Mouse (Mus musculus): Measurements from ENCODE around the gene Rnh1. TPM values are rescaled to one million over a fixed set of nuclear protein-coding genes. Genes with fewer than 3 reads are reported as not detected.

The Rnh1 gene
- total RNA-seq, 2 experiments from 2014 or later = 65.7 to 69.9 TPM

DNA sequence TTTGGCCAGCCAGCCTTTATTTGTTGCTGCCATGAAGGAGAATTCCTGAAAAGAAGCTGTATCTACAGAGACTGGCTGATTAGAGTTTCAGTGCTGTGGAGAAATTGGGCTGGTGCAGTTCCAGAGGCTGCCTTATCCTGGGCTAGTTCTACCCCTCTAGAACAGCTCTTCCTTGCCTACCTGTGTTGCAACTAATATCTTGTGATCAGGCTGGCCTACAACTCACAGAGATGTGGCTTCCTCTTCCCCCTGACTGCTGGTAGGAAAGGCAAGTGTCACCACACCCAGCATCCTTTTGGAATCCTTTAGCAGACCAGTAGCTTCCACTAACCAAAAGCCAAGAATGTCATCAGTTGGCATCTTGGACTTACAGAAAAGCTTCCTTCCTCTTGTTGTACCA is 2.8 kb downstream of the Rnh1 start:
- intact Hi-C loops (cut with DNase I) = loop anchor here (5.0 kb wide), 1 partner anchor 213 kb away; the partner anchor contains the start of genes Gm45717 and Ifitm2
- DNase-seq (ENCODE audit: low spot score) = no peak

DNA sequence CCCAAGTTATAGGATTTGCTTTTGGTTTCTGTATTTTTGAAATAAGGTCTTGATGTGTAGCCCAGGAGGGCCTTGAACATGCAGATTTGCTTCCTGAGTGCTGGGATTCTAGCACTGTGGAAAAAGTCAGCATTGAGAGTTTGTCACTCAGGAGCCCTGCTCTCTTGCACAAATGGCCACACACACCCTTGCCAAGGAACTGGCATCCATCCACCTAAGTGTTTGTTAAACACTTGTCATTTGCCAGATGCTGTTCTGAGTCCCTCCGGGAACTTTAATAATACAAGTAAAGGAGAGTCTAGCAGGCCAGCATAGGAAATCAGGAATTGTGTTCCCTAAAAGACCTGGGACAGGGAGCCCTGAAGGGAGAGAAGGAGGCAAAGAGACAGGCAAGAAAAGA is 3.4 kb downstream of the Rnh1 start:
- DNase-seq (ENCODE audit: low spot score) = no peak
- intact Hi-C loops (cut with DNase I) = no loop called here

- intact Hi-C loops (cut with DNase I) = no loop called here
- peak; percentile 60 for DNase-seq (ENCODE audit: low spot score)
Measured at GRCm38 (mm10) chr7:141168518-141168953, 4.1 kb downstream of the Rnh1 start.

GRCm38 (mm10) chr7:141167901-141168517 is 4.6 kb downstream of the Rnh1 start:
- intact Hi-C loops (cut with DNase I) = loop anchor here (2.0 kb wide), 1 partner anchor 45 kb away; the partner anchor contains the start of gene Ptdss2
- no peak for DNase-seq (ENCODE audit: low spot score)

- intact Hi-C loops (cut with DNase I) = no loop called here
- no peak for DNase-seq (ENCODE audit: low spot score)
Measured at GRCm38 (mm10) chr7:141164850-141165249, 7.8 kb downstream of the Rnh1 start.

GRCm38 (mm10) chr7:141164397-141164796 is 8.3 kb downstream of the Rnh1 start:
- DNase-seq (ENCODE audit: low spot score) = no peak

DNA sequence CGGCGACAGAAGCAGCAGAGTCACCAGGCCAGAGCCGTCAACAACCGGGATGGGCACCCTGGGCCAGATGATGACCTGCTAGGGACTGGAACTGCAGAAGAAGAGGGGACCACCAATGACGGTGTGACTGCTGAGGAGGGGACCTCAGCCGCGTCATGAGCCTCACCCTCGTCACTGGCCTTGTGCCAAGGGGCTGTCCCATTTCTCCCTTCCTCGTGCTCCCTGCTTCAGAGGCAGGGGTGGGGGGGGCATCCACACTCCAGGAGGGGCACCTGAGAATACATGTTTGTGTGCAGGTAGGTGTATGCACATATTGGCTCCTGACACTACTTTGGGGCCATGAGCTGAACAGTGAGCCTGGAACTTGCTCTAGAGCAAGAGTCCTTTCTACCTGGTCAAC is 17.3 kb downstream of the Rnh1 start:
- intact Hi-C loops (cut with DNase I) = no loop called here
- no peak for DNase-seq (ENCODE audit: low spot score)

More at GRCm38 (mm10) chr7:141164397-141164796, 8.3 kb downstream of the Rnh1 start:
- intact Hi-C loops (cut with DNase I) = no loop called here

DNA sequence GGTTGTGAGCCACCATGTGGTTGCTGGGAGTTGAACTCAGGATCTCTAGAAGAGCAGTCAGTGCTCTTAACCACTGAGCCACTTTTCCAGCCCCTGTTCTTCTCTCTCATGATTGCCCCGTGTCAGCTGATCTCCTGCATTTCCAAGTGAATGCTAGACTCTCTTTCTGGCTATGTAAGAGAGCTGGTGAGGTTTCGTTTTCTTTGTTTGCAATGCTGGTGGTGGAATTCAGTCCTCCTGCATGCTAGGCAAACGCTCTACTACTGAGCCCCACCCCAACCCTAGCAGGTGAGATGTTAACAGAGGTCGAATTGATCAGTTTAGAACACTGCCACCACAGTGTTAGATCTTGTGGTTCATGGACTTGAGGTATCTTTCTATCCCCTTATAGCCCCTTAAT is 24.0 kb downstream of the Rnh1 start:
- no peak for DNase-seq (ENCODE audit: low spot score)
- intact Hi-C loops (cut with DNase I) = no loop called here

- intact Hi-C loops (cut with DNase I) = no loop called here
Measured at GRCm38 (mm10) chr7:141147044-141147443, 25.6 kb downstream of the Rnh1 start.

DNA sequence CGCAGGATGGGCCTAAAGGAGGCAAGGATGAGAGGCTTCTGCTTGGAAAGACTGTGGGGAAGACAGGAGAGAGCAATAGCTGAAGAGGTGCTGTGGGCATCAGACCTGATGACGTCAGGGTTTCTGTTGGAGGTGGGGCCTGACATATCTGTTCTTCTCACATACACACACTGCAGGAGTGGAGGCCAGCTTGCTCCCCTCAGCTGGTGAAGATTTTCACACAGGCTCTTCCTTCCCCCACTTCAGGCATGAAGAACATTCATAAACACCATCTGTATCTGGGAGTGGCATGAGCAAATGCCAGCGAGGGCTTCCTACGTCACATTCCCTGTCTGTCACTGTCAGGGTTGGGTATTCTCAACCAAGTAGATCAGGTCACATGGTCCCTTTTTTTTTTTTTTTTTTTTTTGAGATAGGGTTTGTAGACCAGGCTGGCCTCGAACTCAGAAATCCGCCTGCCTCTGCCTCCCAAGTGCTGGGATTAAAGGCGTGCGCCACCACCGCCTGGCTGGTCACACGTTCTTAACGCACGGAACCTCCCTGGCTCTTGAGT is 26.5 kb downstream of the Rnh1 start:
- intact Hi-C loops (cut with DNase I) = no loop called here
- no peak for DNase-seq (ENCODE audit: low spot score)

More at GRCm38 (mm10) chr7:141147044-141147443, 25.6 kb downstream of the Rnh1 start:
- no peak for DNase-seq (ENCODE audit: low spot score)

- intact Hi-C loops (cut with DNase I) = no loop called here
- no peak for DNase-seq (ENCODE audit: low spot score)
Measured at GRCm38 (mm10) chr7:141145403-141145802, 27.3 kb downstream of the Rnh1 start.

DNA sequence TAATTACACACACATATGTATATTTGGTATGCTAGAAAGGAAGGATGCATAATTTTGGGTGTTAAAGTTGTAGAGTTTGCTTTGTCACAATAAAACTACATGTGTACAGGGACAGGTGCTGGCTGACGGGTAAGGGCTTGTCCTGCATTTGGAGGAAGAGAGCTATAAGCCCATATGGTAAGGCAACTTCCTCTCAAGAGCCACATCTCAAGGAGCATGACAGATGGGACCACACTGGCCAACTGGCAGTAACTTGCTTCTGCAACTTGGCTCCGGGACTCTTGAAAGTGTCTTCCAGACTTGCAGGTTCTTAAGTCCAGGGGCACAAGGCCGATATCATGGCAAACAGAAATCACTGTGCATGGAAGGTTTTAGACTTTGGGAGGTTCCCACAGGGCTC is 28.0 kb downstream of the Rnh1 start:
- no peak for DNase-seq (ENCODE audit: low spot score)
- intact Hi-C loops (cut with DNase I) = no loop called here

DNA sequence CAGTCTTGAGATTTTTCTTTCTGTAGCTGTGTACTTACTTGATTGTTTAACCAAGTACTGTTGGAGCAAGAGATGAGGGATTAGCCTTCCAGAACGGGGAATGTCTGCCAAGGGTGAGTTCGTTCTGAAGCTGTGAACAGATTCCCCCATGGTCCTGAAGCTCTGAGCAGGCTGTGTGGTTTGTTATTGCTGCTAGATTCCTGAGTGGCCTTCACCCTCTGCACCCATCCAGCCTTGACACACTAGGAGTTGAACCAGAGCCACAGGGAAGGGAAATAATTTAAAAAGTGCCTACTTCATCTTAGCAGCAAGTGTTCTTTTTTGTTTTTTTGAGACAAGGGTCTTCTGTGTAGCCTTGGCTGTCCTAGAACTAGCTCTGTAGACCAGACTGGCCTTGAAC is 28.8 kb downstream of the Rnh1 start:
- intact Hi-C loops (cut with DNase I) = no loop called here
- no peak for DNase-seq (ENCODE audit: low spot score)

DNA sequence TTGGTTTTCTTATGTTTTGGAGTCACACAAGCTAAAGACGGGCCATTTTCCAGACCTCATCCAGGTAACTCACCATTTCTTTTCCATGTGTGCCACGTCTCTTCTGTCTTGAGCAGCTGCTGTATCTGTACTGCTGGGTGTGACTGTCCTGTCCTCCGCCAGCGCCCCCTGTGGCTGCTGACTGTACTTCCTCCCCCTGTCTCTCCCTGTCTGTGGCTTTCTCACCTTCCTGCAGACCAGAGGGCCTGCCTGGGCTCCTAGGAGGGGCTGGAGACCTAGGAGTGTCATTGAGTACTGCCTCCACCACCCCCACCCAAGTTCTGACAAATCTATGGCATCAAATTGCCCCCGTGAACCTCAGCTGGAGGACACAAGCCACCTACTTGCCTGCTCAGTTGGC is 29.5 kb downstream of the Rnh1 start:
- no peak for DNase-seq (ENCODE audit: low spot score)
- intact Hi-C loops (cut with DNase I) = no loop called here

DNA sequence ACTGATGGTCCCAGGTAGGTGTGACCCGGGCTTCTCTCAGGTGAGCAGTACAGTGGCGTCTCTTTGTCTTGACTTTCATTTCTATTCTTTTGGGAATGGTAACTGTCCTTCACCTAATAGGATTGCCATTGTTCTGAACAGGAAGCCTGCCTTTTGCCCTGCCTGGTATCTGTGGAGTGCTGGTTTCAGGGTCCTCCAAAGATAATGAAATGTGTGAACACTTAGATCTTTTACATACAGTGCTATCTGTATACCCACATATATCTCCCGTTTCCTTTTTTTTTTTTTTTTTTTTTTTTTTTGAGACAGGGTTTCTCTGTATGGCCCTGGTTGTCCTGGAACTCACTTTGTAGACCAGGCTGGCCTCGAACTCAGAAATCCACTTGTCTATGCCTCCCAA is 31.3 kb downstream of the Rnh1 start:
- intact Hi-C loops (cut with DNase I) = no loop called here

GRCm38 (mm10) chr7:141131904-141132755 is 40.5 kb downstream of the Rnh1 start:
- intact Hi-C loops (cut with DNase I) = loop anchor here (2.0 kb wide), 1 partner anchor 39 kb away; no protein-coding TSS in a partner anchor

More for the DNA sequence above, 31.3 kb downstream of the Rnh1 start:
- DNase-seq (ENCODE audit: low spot score) = no peak

DNA sequence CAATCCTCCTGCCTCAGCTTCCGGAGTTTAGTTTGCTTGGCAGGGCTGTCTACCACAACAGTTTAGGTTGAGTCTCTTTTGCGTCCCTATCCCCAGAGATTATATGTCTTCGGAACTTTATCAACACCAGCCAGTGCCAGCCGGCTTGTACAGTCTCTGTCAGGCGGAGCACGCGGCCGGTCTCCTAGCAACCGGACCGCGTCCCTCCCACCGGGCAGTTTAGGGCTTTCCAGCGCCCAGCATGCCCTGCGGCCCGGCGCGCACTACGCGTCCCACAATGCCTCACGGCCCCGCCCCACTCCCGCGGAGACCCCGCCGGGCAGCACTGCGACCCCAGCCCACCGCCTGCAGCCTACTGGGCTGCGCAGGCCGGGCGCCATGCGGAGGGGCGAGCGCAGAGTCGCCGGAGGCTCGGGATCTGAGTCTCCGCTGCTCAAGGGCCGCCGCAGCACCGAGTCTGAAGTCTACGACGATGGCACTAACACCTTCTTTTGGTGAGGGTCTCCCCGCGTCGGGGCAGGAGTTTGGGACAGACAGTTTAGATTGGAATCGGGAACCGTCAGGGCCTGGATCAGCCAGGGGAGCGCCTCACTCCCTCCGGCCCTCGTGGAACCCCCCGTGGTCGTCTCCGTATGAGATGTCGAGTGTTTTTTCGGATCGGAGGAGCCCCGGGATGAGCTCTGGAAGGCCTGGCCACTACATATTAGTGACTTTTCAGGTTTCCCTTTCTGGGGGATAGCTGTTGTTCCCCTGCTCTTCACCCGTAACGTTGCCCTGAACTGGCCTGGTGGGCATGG is 41.4 kb downstream of the Rnh1 start:
- peak; percentile 68 for DNase-seq (ENCODE audit: low spot score)
- intact Hi-C loops (cut with DNase I) = loop anchor here (2.0 kb wide), 1 partner anchor 38 kb away; no protein-coding TSS in a partner anchor

More at GRCm38 (mm10) chr7:141131904-141132755, 40.5 kb downstream of the Rnh1 start:
- DNase-seq (ENCODE audit: low spot score) = no peak

- intact Hi-C loops (cut with DNase I) = loop anchor here (2.0 kb wide), 1 partner anchor 43 kb away; no protein-coding TSS in a partner anchor
- DNase-seq (ENCODE audit: low spot score) = no peak
Measured at GRCm38 (mm10) chr7:141123517-141123856, 49.2 kb downstream of the Rnh1 start.

GRCm38 (mm10) chr7:141122689-141123516 is 49.8 kb downstream of the Rnh1 start:
- intact Hi-C loops (cut with DNase I) = loop anchor here (2.0 kb wide), 1 partner anchor 44 kb away; no protein-coding TSS in a partner anchor
- DNase-seq (ENCODE audit: low spot score) = peak; percentile 92
